Mouse (Mus musculus) heart, adult 2 months (tissue): Measurements from ENCODE around the gene Ear6. TPM values are rescaled to one million over a fixed set of nuclear protein-coding genes. Genes with fewer than 3 reads are reported as not detected.

Source experiments
- DNase-seq, 2 experiments: peaks; one replicate each; pipeline ENCODE4 v3.0.0; 2021
- H3K27ac ChIP-seq: fragments of 200-600 bp; 2 replicates; pipeline ENCODE4 v1.8.1; 2022
- H3K27me3 ChIP-seq: fragments of 200-500 bp; 2 replicates; pipeline ENCODE4 v1.6.1; 2012; ENCODE audit warnings: mild to moderate bottlenecking, low read length, inconsistent platforms, mixed read lengths; ENCODE audit not compliant: control insufficient read depth, insufficient read depth
- H3K36me3 ChIP-seq: fragments of 200-500 bp; 2 replicates; pipeline ENCODE4 v1.6.1; 2012; ENCODE audit warnings: low read length, inconsistent platforms; ENCODE audit not compliant: control insufficient read depth, insufficient read depth
- H3K4me1 ChIP-seq: fragments of 200-500 bp; 2 replicates; pipeline ENCODE4 v1.6.1; 2011; ENCODE audit warnings: low read length; ENCODE audit not compliant: control insufficient read depth, insufficient read depth
- H3K4me3 ChIP-seq: fragments of 200-600 bp; 2 replicates; pipeline ENCODE4 v1.8.1; 2022
- H3K79me2 ChIP-seq: fragments of 200-500 bp; replicated peaks from 2 replicates; pipeline ENCODE4 v1.6.1; 2012; ENCODE audit warnings: mild to moderate bottlenecking, inconsistent platforms, low read length, moderate library complexity, mixed read lengths; ENCODE audit not compliant: control insufficient read depth, insufficient read depth
- H3K9ac ChIP-seq: fragments of 200-500 bp; 2 replicates; pipeline ENCODE4 v1.6.1; 2012; ENCODE audit warnings: low read depth, mild to moderate bottlenecking, control low read depth, inconsistent platforms, low read length, mixed read lengths
- CTCF ChIP-seq: fragments of 200-600 bp; IDR thresholded peaks from 2 replicates; pipeline ENCODE4 v1.8.1; 2022; ENCODE audit warnings: antibody characterized with exemption, mild to moderate bottlenecking, moderate library complexity
- EP300 ChIP-seq: fragments of 200-500 bp; IDR thresholded peaks from 2 replicates; pipeline ENCODE4 v1.6.1; 2011; ENCODE audit warnings: low read depth, low read length, control low read depth; ENCODE audit not compliant: insufficient read depth
- POLR2A ChIP-seq: fragments of 200-500 bp; IDR thresholded peaks from 2 replicates; pipeline ENCODE4 v1.6.1; 2011; ENCODE audit warnings: mild to moderate bottlenecking, low read depth, low read length, control low read depth; ENCODE audit not compliant: insufficient read depth
- WGBS: fragments of 180-500 bp; shearing (Covaris S2); methylation state at CpG from one replicate; pipeline ENCODE4 v1.1.7; 2018; 5-methylcytosine and 5-hydroxymethylcytosine counted together
- intact Hi-C: fragments of 180-260 bp; cut with DNase I; formaldehyde crosslinking; loops from one replicate; pipeline ENCODE4 v1.15.1; 2025
- microRNA-seq, 2 experiments: library from miRNA; unstranded; fragments of <30 nt; microRNA quantifications; one replicate each; pipeline ENCODE4 v1.2.0; 2021
- polyA plus RNA-seq: library from polyadenylated mRNA; depleted of rRNA; stranded (reverse); fragments of >200 nt; gene quantifications from 2 replicates; pipeline ENCODE4 v1.2.3, GENCODE M21; 2012; rRNA removed
- total RNA-seq, 2 experiments: library from RNA; stranded (reverse); gene quantifications; 2 replicates each; pipeline ENCODE4 v1.2.3; 2021

The Ear6 gene
- total and polyA plus RNA-seq, 3 experiments, result not detected

- Histone ChIP-seq H3K4me1 (no peaks in the 10 kb centered on the region), H3K36me3 (no peaks in the 10 kb centered on the region), H3K27me3 (no peaks in the 10 kb centered on the region), H3K4me3 (no peak overlapping the region), H3K79me2 (no peaks in the 10 kb centered on the region), H3K27ac (no peak overlapping the region), H3K9ac (no peak overlapping the region)
- no peak for TF ChIP-seq POLR2A
- no peak for TF ChIP-seq CTCF
- no peak for TF ChIP-seq EP300
- 91% methylated on average over 1 of the region's 1 CpGs for WGBS
- no peak for DNase-seq
- intact Hi-C loops, result no loop called here
Observed at GRCm38 (mm10) chr14:51899351-51899750, 45.9 kb downstream of the Ear6 start.

GRCm38 (mm10) chr14:51902806-51903710 lies 49.6 kb downstream of the Ear6 start:
- Histone ChIP-seq H3K27ac (no peak overlapping the region), H3K4me3 (no peak overlapping the region), H3K36me3 (peaks cover 2% of the 10 kb centered on the region; the same call in 1 of the 2 replicates), H3K79me2 (no peaks in the 10 kb centered on the region), H3K4me1 (0 out of 2 replicates have a peak, but pooled peaks cover 2% of the 10 kb centered on the region), H3K9ac (no peak overlapping the region), H3K27me3 (no peaks in the 10 kb centered on the region)
- WGBS, result 49% methylated on average over 9 of the region's 9 CpGs
- TF ChIP-seq CTCF (no peak; the same call in 1 of the 2 replicates), POLR2A (no peak), EP300 (peak; percentile 91)
- intact Hi-C loops, result loop anchor here (1.0 to 10.0 kb wide), 5 partner anchors 27 to 292 kb away; partner anchors contain the start of gene Supt16
- peak; percentile 74 to 88 for DNase-seq

- intact Hi-C loops, result loop anchor here (1.0 to 10.0 kb wide), 4 partner anchors 27 to 291 kb away; partner anchors contain the start of gene Supt16
- peaks cover 2% of the 10 kb centered on the region; the same call in 1 of the 2 replicates for H3K36me3 ChIP-seq
- no peak for DNase-seq
- H3K4me1 ChIP-seq, result 0 out of 2 replicates have a peak, but pooled peaks cover 2% of the 10 kb centered on the region
- H3K9ac ChIP-seq, result no peak overlapping the region
- H3K79me2 ChIP-seq, result no peaks in the 10 kb centered on the region
- H3K27ac ChIP-seq, result no peak overlapping the region
- no peaks in the 10 kb centered on the region for H3K27me3 ChIP-seq
- 80% methylated on average over 9 of the region's 9 CpGs for WGBS
- TF ChIP-seq EP300, result no peak
- 0 out of 2 replicates have a peak, but pooled peaks have one; percentile 37 for TF ChIP-seq POLR2A
- no peak for TF ChIP-seq CTCF
- no peak overlapping the region for H3K4me3 ChIP-seq
Observed at GRCm38 (mm10) chr14:51903782-51904181, 50.3 kb downstream of the Ear6 start.

Small RNA genes within 50 kb of the gene (microRNA-seq; reads per million reads assigned to microRNA genes)
- gene Gm27375, result 0 reads per million in 2 experiments

Other genes starting within 250 kb of the Ear6 start
- gene Gm17078, start 242.4 kb upstream of the Ear6 start, total RNA-seq, result not detected
- gene Gm17078, start 242.4 kb upstream of the Ear6 start, polyA plus RNA-seq, result not detected in 2 replicates
- gene Gm4181, start 218.0 kb upstream of the Ear6 start, total RNA-seq, result not detected
- gene Gm4181, start 218.0 kb upstream of the Ear6 start, polyA plus RNA-seq, result not detected in 2 replicates
- gene Gm17079, start 158.2 kb upstream of the Ear6 start, total RNA-seq, result not detected
- gene Gm17079, start 158.2 kb upstream of the Ear6 start, polyA plus RNA-seq, result not detected in 2 replicates
- not detected for gene Gm5800, start 136.5 kb upstream of the Ear6 start, total RNA-seq
- gene Gm5800, start 136.5 kb upstream of the Ear6 start, polyA plus RNA-seq, result not detected in 2 replicates
- gene Ang4, start 80.1 kb upstream of the Ear6 start, total RNA-seq, result not detected
- not detected in 2 replicates for gene Ang4, start 80.1 kb upstream of the Ear6 start, polyA plus RNA-seq
- not detected for gene AY358078, start 53.7 kb upstream of the Ear6 start, total RNA-seq
- gene AY358078, start 53.7 kb upstream of the Ear6 start, polyA plus RNA-seq, result not detected in 2 replicates
- 10 to 100 TPM; 20.1 to 20.7 TPM for gene Mettl17, start 31.1 kb downstream of the Ear6 start, total RNA-seq
- 21.1 and 24.8 TPM in 2 replicates for gene Mettl17, start 31.1 kb downstream of the Ear6 start, polyA plus RNA-seq
- gene Slc39a2, start 39.2 kb downstream of the Ear6 start, total RNA-seq, result under 1 TPM; 0.16 to 0.25 TPM
- gene Slc39a2, start 39.2 kb downstream of the Ear6 start, polyA plus RNA-seq, result 0.53 and 1.7 TPM in 2 replicates
- 1,000 to 10,000 TPM; 1,274 to 1,571 TPM for gene Ndrg2, start 60.5 kb downstream of the Ear6 start, total RNA-seq
- gene Ndrg2, start 60.5 kb downstream of the Ear6 start, polyA plus RNA-seq, result 2,120 and 2,574 TPM in 2 replicates
- not detected for gene Tppp2, start 64.7 kb downstream of the Ear6 start, total RNA-seq
- 0.16 and 0.32 TPM in 2 replicates for gene Tppp2, start 64.7 kb downstream of the Ear6 start, polyA plus RNA-seq
- gene Rnase13, start 69.1 kb downstream of the Ear6 start, total RNA-seq, result not detected
- gene Rnase13, start 69.1 kb downstream of the Ear6 start, polyA plus RNA-seq, result not detected in 2 replicates
- gene Arhgef40, start 131.0 kb downstream of the Ear6 start, total RNA-seq, result 10 to 100 TPM; 27.2 to 27.8 TPM
- 42.6 and 49.0 TPM in 2 replicates for gene Arhgef40, start 131.0 kb downstream of the Ear6 start, polyA plus RNA-seq
- 1 to 10 TPM; 2.2 to 4.2 TPM for gene Tmem253, start 162.0 kb downstream of the Ear6 start, total RNA-seq
- gene Tmem253, start 162.0 kb downstream of the Ear6 start, polyA plus RNA-seq, result 2.8 and 3.8 TPM in 2 replicates
- 10 to 100 TPM; 26.8 to 30.0 TPM for gene Zfp219, start 167.0 kb downstream of the Ear6 start, total RNA-seq
- gene Zfp219, start 167.0 kb downstream of the Ear6 start, polyA plus RNA-seq, result 38.6 and 42.0 TPM in 2 replicates
- gene Olfr221, start 188.8 kb downstream of the Ear6 start, total RNA-seq, result not detected
- gene Olfr221, start 188.8 kb downstream of the Ear6 start, polyA plus RNA-seq, result not detected in 2 replicates